Mouse (Mus musculus) activated CD4-positive, CD25-positive, alpha-beta regulatory T cell, adult 4 months (primary cell): ENCODE data around the gene Slc25a4. TPM values are rescaled to one million over a fixed set of nuclear protein-coding genes. Genes with fewer than 3 reads are reported as not detected.
A peak's percentile ranks its signal among the peaks of the same experiment; 100 is the strongest.
"Not testable (repeated sequence)": the region's sequence is repeated elsewhere in the genome, so short reads cannot be mapped to it uniquely, and the experiment has no call there.

Experiments used
- ATAC-seq: one replicate; pipeline ENCODE4 v1.8.0; 2017
- polyA plus RNA-seq, 2 experiments: library from polyadenylated mRNA; unstranded; fragments of 100-300 nt; shearing (Covaris generic); gene quantifications; one replicate each; pipeline ENCODE4 v1.2.1; 2017

Gene Slc25a4
- 100 to 1,000 TPM; 197 to 224 TPM for polyA plus RNA-seq

DNA sequence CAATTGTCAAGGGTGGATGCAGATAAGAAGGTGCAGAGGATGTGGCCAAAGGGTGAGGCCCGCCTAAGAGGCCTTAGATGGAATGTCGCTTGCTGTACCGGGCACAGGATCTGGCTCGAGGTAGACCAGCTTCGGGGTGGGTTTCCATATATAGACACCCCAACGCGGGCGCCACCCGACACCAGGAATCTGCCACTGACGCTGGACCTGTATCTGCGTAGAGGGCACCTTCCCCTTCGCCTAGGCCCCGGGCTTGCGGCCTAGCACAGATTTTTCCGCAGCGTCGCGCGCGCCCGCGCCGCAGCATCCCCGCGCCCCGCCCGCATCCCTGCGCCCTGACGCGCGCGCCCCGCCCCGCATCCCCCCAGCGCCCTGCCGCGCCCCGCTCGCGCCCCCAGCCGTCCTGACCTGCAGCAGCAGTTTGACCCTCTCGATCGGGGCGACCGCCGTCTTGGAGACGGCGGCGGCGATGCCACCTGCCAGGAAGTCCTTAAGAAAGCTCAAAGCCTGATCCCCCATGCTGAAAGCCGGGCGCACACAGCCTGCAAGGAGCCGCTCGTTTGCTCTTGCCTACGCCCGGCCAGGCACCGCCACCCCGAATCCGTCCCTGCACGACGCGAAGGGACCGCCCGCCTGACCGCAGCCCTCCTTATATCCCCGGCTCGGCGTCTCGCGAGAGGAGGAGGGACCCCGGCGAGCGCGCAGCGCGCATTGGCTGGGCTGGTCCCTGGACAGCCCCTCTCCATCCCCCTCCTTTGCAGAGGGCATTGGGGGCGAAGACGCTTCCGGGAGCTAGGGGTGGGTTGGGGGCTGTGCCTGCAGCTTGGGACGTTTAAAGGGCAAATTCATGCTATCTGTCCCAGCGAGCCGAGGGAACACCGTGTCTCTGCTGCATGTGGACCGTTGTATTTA lies at the start of gene Slc25a4:
Gene Slc25a4 (minus strand): TSS at position 881 of the 912 bp plus-strand sequence.
- peak; percentile 92 for ATAC-seq

- ATAC-seq, result no peak
Measured at GRCm38 (mm10) chr8:46257921-46258682, 47.0 kb upstream of the Slc25a4 start.

DNA sequence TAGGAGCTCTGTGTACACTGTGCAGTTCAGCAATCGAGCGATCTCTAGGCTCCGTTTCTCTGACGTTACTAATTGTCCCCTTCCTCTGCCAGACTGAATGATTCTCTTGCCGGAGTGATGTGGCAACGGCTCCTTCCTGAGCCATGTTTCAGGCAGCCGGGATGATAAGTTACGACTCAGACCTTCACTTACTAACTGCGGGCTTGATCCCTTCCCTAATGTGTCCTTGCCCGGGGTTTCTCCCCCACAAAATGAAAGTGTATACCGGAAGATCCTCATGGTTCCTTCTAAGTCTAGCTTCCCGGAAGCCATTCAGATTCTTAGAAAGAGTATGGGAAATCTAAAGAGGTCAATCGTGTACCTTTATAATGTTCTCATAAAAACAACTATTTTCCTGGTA lies 41.4 kb upstream of the Slc25a4 start:
- ATAC-seq, result no peak

- no peak for ATAC-seq
Measured at GRCm38 (mm10) chr8:46251561-46251960, 40.5 kb upstream of the Slc25a4 start.

DNA sequence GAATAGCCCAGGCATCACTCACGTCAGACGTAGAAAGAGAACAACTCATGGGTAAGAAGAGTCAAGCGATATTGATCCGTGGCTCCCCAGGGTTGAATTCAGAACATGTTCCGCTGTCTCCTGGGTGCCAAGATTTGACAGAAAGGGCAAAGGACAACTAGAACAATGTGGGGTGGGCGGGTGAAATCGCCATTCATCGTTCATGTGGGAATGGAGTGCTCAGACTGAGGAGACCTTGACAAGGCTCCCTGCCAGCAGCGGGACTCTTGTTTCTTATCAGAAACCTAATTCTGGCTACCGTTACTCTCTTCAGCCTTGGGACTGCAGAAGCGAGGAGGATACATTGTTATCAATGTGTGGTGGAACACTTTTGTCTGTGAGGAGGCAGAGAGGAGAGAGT lies 35.3 kb upstream of the Slc25a4 start:
- ATAC-seq, result no peak

DNA sequence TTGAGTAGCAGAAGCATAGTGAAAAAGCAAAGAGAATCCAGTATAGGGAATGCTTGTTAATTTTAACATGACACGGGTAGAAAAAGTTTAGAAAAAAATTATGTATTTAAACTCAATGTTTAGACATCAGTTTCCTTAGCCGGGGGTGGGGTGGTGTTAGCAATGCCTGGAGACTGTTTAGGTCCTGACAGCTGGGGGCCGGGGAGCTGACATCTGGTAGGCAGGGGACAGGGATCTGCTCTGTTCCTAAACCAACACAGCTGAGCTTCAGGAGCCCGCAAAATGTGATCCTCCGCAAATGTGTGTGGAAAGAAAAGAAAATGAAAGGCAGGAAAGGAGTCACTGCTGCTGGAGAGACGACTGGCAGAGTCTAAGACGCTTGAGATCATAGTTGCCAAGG lies 31.9 kb upstream of the Slc25a4 start:
- ATAC-seq, result no peak

DNA sequence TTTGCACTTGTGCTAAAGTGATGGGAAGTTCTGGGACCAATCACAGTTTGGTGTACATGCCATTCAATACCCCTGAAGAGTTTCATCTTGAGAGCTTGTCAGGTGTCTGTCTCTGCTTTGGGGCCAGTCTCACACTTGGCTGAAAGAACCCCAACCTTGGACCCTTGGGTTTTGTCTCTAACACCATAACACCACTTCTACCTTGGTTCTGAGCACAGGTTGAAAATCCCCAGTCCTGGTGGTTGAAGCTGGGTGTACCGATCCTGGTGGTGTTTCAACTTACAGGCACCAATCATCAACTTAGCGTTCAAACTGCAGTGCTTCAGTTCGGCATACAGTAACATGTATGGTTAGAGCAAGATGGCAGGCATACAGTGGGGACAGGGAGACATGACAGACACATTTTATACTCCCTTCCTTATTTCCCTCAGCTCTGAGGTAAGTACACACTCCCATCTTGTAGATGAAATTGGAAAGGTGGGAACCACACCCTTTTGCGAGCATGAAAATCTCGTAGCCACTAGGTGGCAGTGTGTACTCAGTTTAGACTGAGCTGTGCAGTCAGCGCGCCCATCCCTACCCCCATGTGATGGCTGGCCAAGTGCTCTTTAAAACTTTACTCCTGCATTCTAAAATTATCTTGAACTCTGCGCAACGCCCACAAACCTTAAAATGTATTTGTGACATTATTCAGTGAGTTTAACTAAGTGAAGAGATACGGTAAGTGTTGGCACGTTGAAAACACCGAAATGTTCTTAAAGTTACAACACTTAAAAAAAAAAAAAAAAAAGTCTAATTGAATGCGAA lies 30.7 kb upstream of the Slc25a4 start:
- ATAC-seq, result peak; percentile 77

DNA sequence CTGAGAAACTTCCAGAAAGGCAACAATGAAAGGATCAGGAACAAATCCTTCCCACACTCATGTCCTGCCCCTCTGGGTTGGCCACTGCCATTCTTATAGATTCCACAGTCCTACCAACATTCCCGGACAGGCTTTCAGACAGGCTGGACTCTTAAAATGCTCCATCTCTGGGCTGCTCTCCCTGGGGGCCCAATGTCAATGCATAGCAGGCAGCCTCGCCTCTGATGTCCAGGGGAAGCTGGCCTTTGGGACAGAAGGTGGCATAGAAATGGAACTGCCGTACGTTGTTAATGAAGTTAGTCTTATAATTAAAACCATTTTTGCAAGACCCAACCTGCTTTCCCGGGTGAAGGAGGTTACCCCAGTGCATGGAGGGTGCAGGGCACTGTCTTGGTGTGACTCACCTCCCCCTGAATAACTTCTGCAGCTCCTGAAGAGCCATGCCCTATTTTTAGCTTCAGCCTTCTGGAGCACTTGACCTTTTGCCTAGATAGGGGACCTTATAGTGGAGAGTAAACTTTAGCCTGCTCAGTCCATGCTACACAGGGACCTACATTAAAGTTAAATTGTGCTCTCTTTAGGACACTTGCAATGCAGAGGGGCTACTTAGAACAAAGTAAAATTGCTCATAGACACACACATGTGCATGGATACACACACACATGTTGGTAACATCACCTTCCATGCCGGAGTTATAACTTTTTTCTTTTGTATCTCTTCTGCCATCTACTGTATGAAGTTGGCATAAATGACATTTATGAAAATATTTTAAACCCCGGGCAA lies 25.5 kb upstream of the Slc25a4 start:
- peak; percentile 36 for ATAC-seq

- ATAC-seq, result no peak
Measured at GRCm38 (mm10) chr8:46234736-46235135, 23.7 kb upstream of the Slc25a4 start.

DNA sequence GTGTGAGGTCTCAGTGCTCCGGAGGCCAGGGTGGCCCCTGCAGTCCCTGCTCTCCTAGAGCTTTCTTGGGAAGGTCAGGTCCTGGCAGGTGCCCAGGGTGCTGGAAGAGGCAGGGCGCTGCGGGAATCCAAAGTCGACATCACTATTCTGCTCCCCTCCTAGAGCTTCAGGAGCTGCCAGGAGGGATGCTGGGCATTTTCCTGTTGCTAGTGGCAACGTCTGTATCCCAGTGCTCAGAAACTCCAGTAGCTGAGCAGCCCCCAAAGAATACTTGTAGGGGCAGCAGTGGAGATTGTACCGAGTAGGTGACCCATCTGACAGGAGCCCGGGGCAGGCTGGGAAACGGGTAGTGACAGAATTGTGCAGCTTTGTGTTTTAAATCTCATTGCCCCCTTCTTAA lies 21.7 kb upstream of the Slc25a4 start:
- no peak for ATAC-seq

GRCm38 (mm10) chr8:46231968-46232367 lies 20.9 kb upstream of the Slc25a4 start:
- ATAC-seq, result not testable (repeated sequence)

DNA sequence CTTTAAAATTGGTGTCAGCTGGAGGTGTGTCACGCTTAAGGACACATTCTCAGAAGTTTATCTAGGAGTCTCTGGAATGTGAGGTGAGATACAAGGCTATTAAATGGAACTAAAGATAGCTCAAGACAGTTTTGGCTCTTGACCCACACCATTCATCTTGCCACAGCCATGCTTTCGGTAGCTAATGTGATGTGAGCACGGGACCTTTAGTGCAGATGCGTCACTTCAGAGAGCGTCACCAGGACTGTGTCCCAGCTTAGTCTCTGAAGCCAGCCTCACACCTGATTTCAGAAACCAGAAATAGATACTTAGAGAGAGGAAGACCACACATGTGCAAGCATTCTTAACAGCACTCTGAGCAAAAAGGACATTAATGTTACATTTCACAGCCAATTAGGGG lies 15.5 kb upstream of the Slc25a4 start:
- no peak for ATAC-seq

GRCm38 (mm10) chr8:46225501-46225900 lies 14.4 kb upstream of the Slc25a4 start:
- ATAC-seq, result no peak

DNA sequence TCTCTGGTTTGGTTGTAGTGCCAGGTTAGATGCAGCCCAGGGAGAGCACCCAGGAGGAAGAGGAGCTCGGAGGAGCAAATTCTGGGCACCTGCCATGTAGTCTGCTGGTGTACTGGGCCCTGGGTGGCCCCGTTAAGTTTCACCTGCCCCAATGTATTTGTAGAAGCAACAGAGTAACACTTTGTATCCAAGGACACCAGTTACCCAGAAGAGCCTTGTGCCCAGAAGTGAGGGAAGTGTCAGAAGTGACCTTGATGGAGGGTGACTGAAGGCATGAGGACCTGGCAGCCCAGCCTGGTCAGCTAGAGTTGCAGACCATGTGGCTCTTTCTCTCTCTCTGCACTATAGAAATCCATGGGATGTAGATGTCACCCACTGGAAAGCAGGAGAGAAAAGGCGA lies 9.5 kb upstream of the Slc25a4 start:
- no peak for ATAC-seq

- no peak for ATAC-seq
Measured at GRCm38 (mm10) chr8:46216838-46217237, 5.8 kb upstream of the Slc25a4 start.

- ATAC-seq, result no peak
Measured at GRCm38 (mm10) chr8:46213971-46214480, 2.9 kb upstream of the Slc25a4 start.

GRCm38 (mm10) chr8:46212194-46212593 lies 1.1 kb upstream of the Slc25a4 start:
- ATAC-seq, result no peak

DNA sequence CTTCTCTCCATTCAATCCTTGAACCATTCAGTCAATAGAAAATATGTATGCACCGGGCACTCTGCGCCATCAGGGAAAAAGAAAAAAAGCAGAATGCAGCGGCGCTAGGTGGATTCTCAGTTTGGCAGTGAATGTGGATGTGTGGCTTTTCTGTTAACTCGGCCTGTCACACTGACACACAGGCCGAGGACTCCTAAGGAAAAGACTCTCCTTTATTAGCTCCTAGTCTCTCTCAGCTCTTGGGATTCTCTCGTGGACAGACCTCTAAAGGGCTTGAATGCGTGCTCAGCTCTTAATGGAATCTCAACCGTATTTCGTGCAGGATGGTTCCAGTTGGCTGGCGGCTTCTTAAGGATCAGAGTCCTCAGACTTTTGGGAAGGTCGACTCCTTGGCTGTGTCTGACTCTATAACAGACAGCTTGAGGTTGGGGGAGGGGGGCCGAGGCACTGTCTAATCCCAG lies 557 bp upstream of the Slc25a4 start:
- no peak for ATAC-seq

DNA sequence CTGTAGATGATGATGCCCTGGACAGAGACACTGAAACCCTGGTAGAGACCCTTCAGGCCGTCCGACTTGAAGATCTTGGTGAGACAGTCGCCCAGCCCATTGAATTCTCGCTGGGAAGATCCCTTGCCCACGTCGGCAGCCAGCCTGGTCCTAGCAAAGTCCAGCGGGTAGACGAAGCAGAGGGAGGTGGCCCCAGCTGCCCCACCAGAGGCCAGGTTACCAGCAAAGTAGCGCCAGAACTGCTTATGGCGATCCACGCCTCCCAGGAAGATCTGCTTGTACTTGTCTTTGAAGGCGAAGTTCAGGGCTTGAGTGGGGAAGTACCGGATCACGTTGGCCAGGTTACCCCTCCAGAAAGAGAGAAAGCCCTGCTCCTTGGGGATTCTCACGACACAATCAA lies 2.0 kb downstream of the Slc25a4 start:
- no peak for ATAC-seq

- no peak for ATAC-seq
Measured at GRCm38 (mm10) chr8:46208354-46208753, 2.7 kb downstream of the Slc25a4 start.

- no peak for ATAC-seq
Measured at GRCm38 (mm10) chr8:46206107-46206506, 5.0 kb downstream of the Slc25a4 start.
